Mouse (Mus musculus): ENCODE measurements around the gene Wdfy2. TPM values are rescaled to one million over a fixed set of nuclear protein-coding genes. Genes with fewer than 3 reads are reported as not detected.
A peak's percentile ranks its signal among the peaks of the same experiment; 100 is the strongest.

The Wdfy2 gene
- total and polyA plus RNA-seq, 3 experiments = 5.0 to 6.7 (median 6.5) TPM

- 99% methylated on average over 5 of the region's 5 CpGs for WGBS
- no peaks in the 10 kb centered on the region for H3K36me3 ChIP-seq (ENCODE audit: control insufficient read depth, insufficient read depth, low read length)
- no peak overlapping the region for H3K9ac ChIP-seq (ENCODE audit: low read depth, low read length)
- TF ChIP-seq EP300 (IDR thresholded peaks at IDR 0.05; ENCODE audit: insufficient read depth, low read depth, low read length) (no peak), POLR2A (IDR thresholded peaks at IDR 0.05; ENCODE audit: insufficient read depth, low read depth, low read length) (no peak), CTCF (IDR thresholded peaks at IDR 0.05) (no peak)
- DNase-seq = no peak
- no peaks in the 10 kb centered on the region for H3K27me3 ChIP-seq (ENCODE audit: control insufficient read depth, insufficient read depth, low read length)
- H3K79me2 ChIP-seq (replicated peaks; ENCODE audit: control insufficient read depth, insufficient read depth, low read length) = peaks cover 3% of the 10 kb centered on the region; the same call in 1 of the 2 replicates
- H3K27ac ChIP-seq = no peak overlapping the region
- no peak overlapping the region for H3K4me3 ChIP-seq
- intact Hi-C loops (cut with DNase I) = no loop called here
- H3K4me1 ChIP-seq (ENCODE audit: control insufficient read depth, insufficient read depth, low read length) = peaks cover 5% of the 10 kb centered on the region
These were observed 83.9 kb downstream of the Wdfy2 start for GRCm38 (mm10) chr14:62921401-62921800.

GRCm38 (mm10) chr14:62922637-62923036, 85.2 kb downstream of the Wdfy2 start:
- intact Hi-C loops (cut with DNase I) = no loop called here
- H3K36me3 ChIP-seq (ENCODE audit: control insufficient read depth, insufficient read depth, low read length) = no peaks in the 10 kb centered on the region
- TF ChIP-seq EP300 (IDR thresholded peaks at IDR 0.05; ENCODE audit: insufficient read depth, low read depth, low read length) (no peak), POLR2A (IDR thresholded peaks at IDR 0.05; ENCODE audit: insufficient read depth, low read depth, low read length) (no peak)
- peaks cover 3% of the 10 kb centered on the region; the same call in 1 of the 2 replicates for H3K79me2 ChIP-seq (replicated peaks; ENCODE audit: control insufficient read depth, insufficient read depth, low read length)
- DNase-seq = no peak
- no peak overlapping the region for H3K4me3 ChIP-seq
- H3K27ac ChIP-seq = no peak overlapping the region
- H3K4me1 ChIP-seq (ENCODE audit: control insufficient read depth, insufficient read depth, low read length) = peaks cover 3% of the 10 kb centered on the region
- H3K27me3 ChIP-seq (ENCODE audit: control insufficient read depth, insufficient read depth, low read length) = no peaks in the 10 kb centered on the region
- no peak overlapping the region for H3K9ac ChIP-seq (ENCODE audit: low read depth, low read length)

GRCm38 (mm10) chr14:62924800-62925199, 87.3 kb downstream of the Wdfy2 start:
- WGBS = 87% methylated on average over 4 of the region's 4 CpGs
- Histone ChIP-seq H3K27me3 (ENCODE audit: control insufficient read depth, insufficient read depth, low read length) (no peaks in the 10 kb centered on the region), H3K4me3 (no peak overlapping the region), H3K9ac (ENCODE audit: low read depth, low read length) (no peak overlapping the region), H3K27ac (no peak overlapping the region), H3K36me3 (ENCODE audit: control insufficient read depth, insufficient read depth, low read length) (no peaks in the 10 kb centered on the region), H3K4me1 (ENCODE audit: control insufficient read depth, insufficient read depth, low read length) (peaks cover 3% of the 10 kb centered on the region), H3K79me2 (replicated peaks; ENCODE audit: control insufficient read depth, insufficient read depth, low read length) (peaks cover 2% of the 10 kb centered on the region; the same call in 1 of the 2 replicates)
- TF ChIP-seq CTCF (IDR thresholded peaks at IDR 0.05) (peak; percentile 57), POLR2A (IDR thresholded peaks at IDR 0.05; ENCODE audit: insufficient read depth, low read depth, low read length) (no peak)
- no peak for DNase-seq
- intact Hi-C loops (cut with DNase I) = no loop called here

- Histone ChIP-seq H3K36me3 (ENCODE audit: control insufficient read depth, insufficient read depth, low read length) (no peaks in the 10 kb centered on the region), H3K4me3 (no peak overlapping the region), H3K4me1 (ENCODE audit: control insufficient read depth, insufficient read depth, low read length) (no peaks in the 10 kb centered on the region; the same call in 1 of the 2 replicates), H3K27me3 (ENCODE audit: control insufficient read depth, insufficient read depth, low read length) (no peaks in the 10 kb centered on the region), H3K27ac (no peak overlapping the region), H3K9ac (ENCODE audit: low read depth, low read length) (no peak overlapping the region), H3K79me2 (replicated peaks; ENCODE audit: control insufficient read depth, insufficient read depth, low read length) (no peaks in the 10 kb centered on the region)
- intact Hi-C loops (cut with DNase I) = no loop called here
- DNase-seq = no peak
- WGBS = 58% methylated on average over 5 of the region's 5 CpGs
- TF ChIP-seq CTCF (IDR thresholded peaks at IDR 0.05) (no peak), POLR2A (IDR thresholded peaks at IDR 0.05; ENCODE audit: insufficient read depth, low read depth, low read length) (no peak), EP300 (IDR thresholded peaks at IDR 0.05; ENCODE audit: insufficient read depth, low read depth, low read length) (no peak)
These were observed 90.6 kb downstream of the Wdfy2 start for GRCm38 (mm10) chr14:62928101-62928541.

- Histone ChIP-seq H3K9ac (ENCODE audit: low read depth, low read length) (no peak overlapping the region), H3K79me2 (replicated peaks; ENCODE audit: control insufficient read depth, insufficient read depth, low read length) (no peaks in the 10 kb centered on the region), H3K27me3 (ENCODE audit: control insufficient read depth, insufficient read depth, low read length) (no peaks in the 10 kb centered on the region), H3K4me1 (ENCODE audit: control insufficient read depth, insufficient read depth, low read length) (peaks cover 4% of the 10 kb centered on the region), H3K27ac (no peak overlapping the region), H3K4me3 (no peak overlapping the region), H3K36me3 (ENCODE audit: control insufficient read depth, insufficient read depth, low read length) (no peaks in the 10 kb centered on the region; the same call in 1 of the 2 replicates)
- intact Hi-C loops (cut with DNase I) = loop anchor here (5.0 kb wide), 1 partner anchor 173 kb away; the partner anchor contains the start of gene Ints6
- DNase-seq = no peak
- 92% methylated on average over 9 of the region's 9 CpGs for WGBS
- TF ChIP-seq EP300 (IDR thresholded peaks at IDR 0.05; ENCODE audit: insufficient read depth, low read depth, low read length) (no peak), CTCF (IDR thresholded peaks at IDR 0.05) (no peak), POLR2A (IDR thresholded peaks at IDR 0.05; ENCODE audit: insufficient read depth, low read depth, low read length) (no peak)
These were observed 97.9 kb downstream of the Wdfy2 start for GRCm38 (mm10) chr14:62935361-62935760.

- Histone ChIP-seq H3K27me3 (ENCODE audit: control insufficient read depth, insufficient read depth, low read length) (no peaks in the 10 kb centered on the region), H3K27ac (peak overlapping the region; percentile 41; the same call in 1 of the 2 replicates), H3K4me3 (no peak overlapping the region), H3K9ac (ENCODE audit: low read depth, low read length) (no peak overlapping the region), H3K79me2 (replicated peaks; ENCODE audit: control insufficient read depth, insufficient read depth, low read length) (no peaks in the 10 kb centered on the region), H3K36me3 (ENCODE audit: control insufficient read depth, insufficient read depth, low read length) (no peaks in the 10 kb centered on the region; the same call in 1 of the 2 replicates), H3K4me1 (ENCODE audit: control insufficient read depth, insufficient read depth, low read length) (peaks cover 9% of the 10 kb centered on the region)
- peak; percentile 32 to 44 for DNase-seq
- intact Hi-C loops (cut with DNase I) = loop anchor here (1.0 to 5.0 kb wide), 3 partner anchors 58 to 175 kb away; partner anchors contain the start of genes Ints6 and Wdfy2
- TF ChIP-seq POLR2A (IDR thresholded peaks at IDR 0.05; ENCODE audit: insufficient read depth, low read depth, low read length) = no peak
- TF ChIP-seq CTCF (IDR thresholded peaks at IDR 0.05) = no peak
- TF ChIP-seq EP300 (IDR thresholded peaks at IDR 0.05; ENCODE audit: insufficient read depth, low read depth, low read length) = no peak
- 63% methylated on average over 6 of the region's 6 CpGs for WGBS
These were observed 99.3 kb downstream of the Wdfy2 start for GRCm38 (mm10) chr14:62936631-62937380.
